Mouse (Mus musculus): Measurements from ENCODE around the gene Pola1. TPM values are rescaled to one million over a fixed set of nuclear protein-coding genes. Genes with fewer than 3 reads are reported as not detected.

Gene Pola1
- total and polyA plus RNA-seq, 2 experiments, result 0.29 to 5.3 TPM

- H3K27ac ChIP-seq (replicated peaks; ENCODE audit: insufficient read depth, low read depth, low read length), result no peak overlapping the region
- TF ChIP-seq CTCF (IDR thresholded peaks at IDR 0.05; ENCODE audit: low read depth, low read length) (no peak), POLR2A (IDR thresholded peaks at IDR 0.05; ENCODE audit: extremely low read depth, insufficient read depth, low read length) (no peak)
- no peaks in the 10 kb centered on the region for H3K36me3 ChIP-seq (ENCODE audit: control insufficient read depth, insufficient read depth, low read length)
- 82% methylated on average over 3 of the region's 3 CpGs for WGBS
- H3K79me2 ChIP-seq (ENCODE audit: control insufficient read depth, insufficient read depth, low read length), result no peaks in the 10 kb centered on the region
- no peaks in the 10 kb centered on the region for H3K27me3 ChIP-seq (ENCODE audit: control insufficient read depth, insufficient read depth, low read length)
- no peak overlapping the region for H3K4me3 ChIP-seq (ENCODE audit: insufficient read depth, low read depth, low read length)
- no peaks in the 10 kb centered on the region for H3K4me1 ChIP-seq (ENCODE audit: control insufficient read depth, insufficient read depth, low read length)
- no peak overlapping the region for H3K9ac ChIP-seq (ENCODE audit: low read depth, low read length)
- no peak for DNase-seq (ENCODE audit: extremely low read depth, low read depth, low spot score)
Measured at GRCm38 (mm10) chrX:93397089-93397488, 234.9 kb downstream of the Pola1 start.

GRCm38 (mm10) chrX:93377285-93377972 is 254.5 kb downstream of the Pola1 start:
- WGBS, result 87% methylated on average over 9 of the region's 9 CpGs
- TF ChIP-seq POLR2A (IDR thresholded peaks at IDR 0.05; ENCODE audit: extremely low read depth, insufficient read depth, low read length) (no peak), CTCF (IDR thresholded peaks at IDR 0.05; ENCODE audit: low read depth, low read length) (no peak)

GRCm38 (mm10) chrX:93373503-93373902 is 258.5 kb downstream of the Pola1 start:
- Histone ChIP-seq H3K9ac (ENCODE audit: low read depth, low read length) (no peak overlapping the region), H3K27me3 (ENCODE audit: control insufficient read depth, insufficient read depth, low read length) (no peaks in the 10 kb centered on the region), H3K4me1 (ENCODE audit: control insufficient read depth, insufficient read depth, low read length) (no peaks in the 10 kb centered on the region), H3K79me2 (ENCODE audit: control insufficient read depth, insufficient read depth, low read length) (no peaks in the 10 kb centered on the region), H3K27ac (replicated peaks; ENCODE audit: insufficient read depth, low read depth, low read length) (no peak overlapping the region), H3K36me3 (ENCODE audit: control insufficient read depth, insufficient read depth, low read length) (no peaks in the 10 kb centered on the region), H3K4me3 (ENCODE audit: insufficient read depth, low read depth, low read length) (no peak overlapping the region)
- 80% methylated on average over 1 of the region's 1 CpGs for WGBS
- TF ChIP-seq CTCF (IDR thresholded peaks at IDR 0.05; ENCODE audit: low read depth, low read length) (no peak), POLR2A (IDR thresholded peaks at IDR 0.05; ENCODE audit: extremely low read depth, insufficient read depth, low read length) (no peak)
- DNase-seq (ENCODE audit: extremely low read depth, low read depth, low spot score), result no peak

More at GRCm38 (mm10) chrX:93377285-93377972, 254.5 kb downstream of the Pola1 start:
- Histone ChIP-seq H3K27me3 (ENCODE audit: control insufficient read depth, insufficient read depth, low read length) (no peaks in the 10 kb centered on the region), H3K79me2 (ENCODE audit: control insufficient read depth, insufficient read depth, low read length) (no peaks in the 10 kb centered on the region), H3K36me3 (ENCODE audit: control insufficient read depth, insufficient read depth, low read length) (no peaks in the 10 kb centered on the region), H3K4me3 (ENCODE audit: insufficient read depth, low read depth, low read length) (no peak overlapping the region), H3K9ac (ENCODE audit: low read depth, low read length) (no peak overlapping the region), H3K4me1 (ENCODE audit: control insufficient read depth, insufficient read depth, low read length) (no peaks in the 10 kb centered on the region), H3K27ac (replicated peaks; ENCODE audit: insufficient read depth, low read depth, low read length) (no peak overlapping the region)
- DNase-seq (ENCODE audit: extremely low read depth, low read depth, low spot score), result no peak

GRCm38 (mm10) chrX:93369708-93370107 is 262.2 kb downstream of the Pola1 start:
- Histone ChIP-seq H3K4me1 (ENCODE audit: control insufficient read depth, insufficient read depth, low read length) (no peaks in the 10 kb centered on the region), H3K27ac (replicated peaks; ENCODE audit: insufficient read depth, low read depth, low read length) (no peak overlapping the region), H3K9ac (ENCODE audit: low read depth, low read length) (no peak overlapping the region), H3K79me2 (ENCODE audit: control insufficient read depth, insufficient read depth, low read length) (no peaks in the 10 kb centered on the region), H3K36me3 (ENCODE audit: control insufficient read depth, insufficient read depth, low read length) (no peaks in the 10 kb centered on the region), H3K27me3 (ENCODE audit: control insufficient read depth, insufficient read depth, low read length) (no peaks in the 10 kb centered on the region), H3K4me3 (ENCODE audit: insufficient read depth, low read depth, low read length) (no peak overlapping the region)
- WGBS, result 86% methylated on average over 1 of the region's 1 CpGs
- DNase-seq (ENCODE audit: extremely low read depth, low read depth, low spot score), result peak; percentile 1
- no peak for TF ChIP-seq CTCF (IDR thresholded peaks at IDR 0.05; ENCODE audit: low read depth, low read length)
- TF ChIP-seq POLR2A (IDR thresholded peaks at IDR 0.05; ENCODE audit: extremely low read depth, insufficient read depth, low read length), result no peak

GRCm38 (mm10) chrX:93368211-93368610 is 263.7 kb downstream of the Pola1 start:
- H3K27ac ChIP-seq (replicated peaks; ENCODE audit: insufficient read depth, low read depth, low read length), result no peak overlapping the region
- no peak for DNase-seq (ENCODE audit: extremely low read depth, low read depth, low spot score)
- no peaks in the 10 kb centered on the region for H3K27me3 ChIP-seq (ENCODE audit: control insufficient read depth, insufficient read depth, low read length)
- 93% methylated on average over 3 of the region's 3 CpGs for WGBS
- H3K79me2 ChIP-seq (ENCODE audit: control insufficient read depth, insufficient read depth, low read length), result no peaks in the 10 kb centered on the region
- H3K36me3 ChIP-seq (ENCODE audit: control insufficient read depth, insufficient read depth, low read length), result no peaks in the 10 kb centered on the region
- no peaks in the 10 kb centered on the region for H3K4me1 ChIP-seq (ENCODE audit: control insufficient read depth, insufficient read depth, low read length)
- no peak for TF ChIP-seq CTCF (IDR thresholded peaks at IDR 0.05; ENCODE audit: low read depth, low read length)
- no peak for TF ChIP-seq POLR2A (IDR thresholded peaks at IDR 0.05; ENCODE audit: extremely low read depth, insufficient read depth, low read length)
- H3K4me3 ChIP-seq (ENCODE audit: insufficient read depth, low read depth, low read length), result no peak overlapping the region
- H3K9ac ChIP-seq (ENCODE audit: low read depth, low read length), result no peak overlapping the region

- no peaks in the 10 kb centered on the region for H3K27me3 ChIP-seq (ENCODE audit: control insufficient read depth, insufficient read depth, low read length)
- no peaks in the 10 kb centered on the region for H3K79me2 ChIP-seq (ENCODE audit: control insufficient read depth, insufficient read depth, low read length)
- TF ChIP-seq CTCF (IDR thresholded peaks at IDR 0.05; ENCODE audit: low read depth, low read length), result no peak
- no peak for TF ChIP-seq POLR2A (IDR thresholded peaks at IDR 0.05; ENCODE audit: extremely low read depth, insufficient read depth, low read length)
- H3K4me1 ChIP-seq (ENCODE audit: control insufficient read depth, insufficient read depth, low read length), result no peaks in the 10 kb centered on the region
- H3K36me3 ChIP-seq (ENCODE audit: control insufficient read depth, insufficient read depth, low read length), result no peaks in the 10 kb centered on the region
- no peak overlapping the region for H3K27ac ChIP-seq (replicated peaks; ENCODE audit: insufficient read depth, low read depth, low read length)
- H3K9ac ChIP-seq (ENCODE audit: low read depth, low read length), result no peak overlapping the region
- 88% methylated on average over 1 of the region's 1 CpGs for WGBS
- H3K4me3 ChIP-seq (ENCODE audit: insufficient read depth, low read depth, low read length), result no peak overlapping the region
- DNase-seq (ENCODE audit: extremely low read depth, low read depth, low spot score), result no peak
Measured at GRCm38 (mm10) chrX:93321336-93321735, 310.6 kb downstream of the Pola1 start.
